Mouse (Mus musculus): ENCODE data around the gene Gm28035.

- TF ChIP-seq CTCF (IDR thresholded peaks at IDR 0.05; ENCODE audit: low read depth, low read length) (no peak), TAL1 (conservative IDR thresholded peaks at IDR 0.05; ENCODE audit: low read depth, low read length) (no peak), GATA1 (IDR thresholded peaks at IDR 0.05; ENCODE audit: borderline replicate concordance, low read length) (no peak), GATA2 (IDR thresholded peaks at IDR 0.05; ENCODE audit: borderline replicate concordance, low read depth, low read length) (no peak), POLR2AphosphoS5 (IDR thresholded peaks at IDR 0.05; ENCODE audit: insufficient replicate concordance, low read depth, low read length) (no peak)
Measured at GRCm38 (mm10) chr2:30299525-30299924, 59.2 kb downstream of the Gm28035 start.

All from G1E (cell line).